Mouse (Mus musculus): Measurements from ENCODE around the gene Usp32.

Gene Usp32

GRCm38 (mm10) chr11:84985421-84985820 lies 154.5 kb downstream of the Usp32 start:
- in situ Hi-C loops (cut with MboI, MseI) = no loop called here

GRCm38 (mm10) chr11:84980697-84981096 lies 159.3 kb downstream of the Usp32 start:
- in situ Hi-C loops (cut with MboI, MseI) = loop anchor here (5.0 kb wide), 1 partner anchor 277 kb away; no protein-coding TSS in a partner anchor

- in situ Hi-C loops (cut with MboI, MseI) = no loop called here
Measured at GRCm38 (mm10) chr11:84979351-84979750, 160.6 kb downstream of the Usp32 start.

DNA sequence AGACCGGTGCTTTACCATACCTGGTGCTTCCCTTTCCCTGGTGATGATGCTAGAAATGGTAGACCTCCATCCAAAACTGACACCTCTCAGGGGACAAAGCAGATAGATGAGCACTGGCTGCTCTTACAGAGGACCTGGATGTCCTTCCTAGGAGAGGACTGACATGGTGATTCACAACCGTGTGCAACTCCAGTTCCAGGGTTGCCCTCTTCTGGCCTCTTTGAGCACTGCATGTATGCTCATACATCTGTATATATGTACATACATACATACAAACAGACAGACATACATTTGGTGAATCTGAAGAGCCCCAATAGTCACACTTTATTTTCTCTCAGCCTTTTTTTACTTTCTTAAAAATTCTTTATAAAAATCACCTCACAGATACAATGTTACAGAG lies 161.8 kb downstream of the Usp32 start:
- in situ Hi-C loops (cut with MboI, MseI) = no loop called here

GRCm38 (mm10) chr11:84977385-84977952 lies 162.5 kb downstream of the Usp32 start:
- in situ Hi-C loops (cut with MboI, MseI) = no loop called here

GRCm38 (mm10) chr11:84976706-84977105 lies 163.3 kb downstream of the Usp32 start:
- in situ Hi-C loops (cut with MboI, MseI) = no loop called here

DNA sequence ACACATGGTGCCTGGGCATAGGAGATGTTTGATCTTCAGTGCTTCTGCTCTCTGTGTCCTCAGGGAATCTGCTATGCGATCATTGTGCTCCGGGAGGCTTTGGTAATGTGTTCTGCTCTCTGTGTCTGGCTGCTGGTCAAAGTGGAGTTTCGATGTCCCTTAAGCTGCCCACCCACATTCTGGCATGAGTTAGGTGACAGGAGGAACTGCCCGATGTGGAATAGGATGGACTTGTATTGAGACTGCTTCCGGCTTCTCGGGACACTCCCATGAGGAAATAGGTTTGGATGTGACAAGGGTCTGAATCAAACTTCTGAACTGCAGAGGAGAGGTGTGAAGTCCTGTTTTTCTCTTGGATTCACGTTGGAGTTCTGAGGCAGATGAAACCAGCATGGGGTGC lies 165.4 kb downstream of the Usp32 start:
- in situ Hi-C loops (cut with MboI, MseI) = no loop called here

DNA sequence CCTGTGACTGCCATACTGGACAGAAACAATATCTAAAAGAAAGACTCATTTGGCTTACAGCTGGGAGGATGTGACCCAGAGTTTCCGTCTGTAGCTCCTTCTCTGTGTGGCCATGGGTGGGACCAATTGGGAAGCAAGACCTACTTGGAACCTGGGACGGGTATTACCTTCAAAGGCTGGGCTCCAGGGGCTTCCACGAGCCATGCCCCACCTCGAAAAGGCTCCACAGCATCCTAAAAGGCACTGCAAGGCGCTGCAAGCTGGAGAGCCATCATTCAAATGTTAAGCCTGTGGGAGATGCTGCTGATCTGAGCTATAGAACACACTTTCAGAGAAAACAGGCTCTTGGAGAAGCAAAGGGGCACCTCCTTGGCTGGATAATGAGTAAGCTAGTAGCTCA lies 166.3 kb downstream of the Usp32 start:
- in situ Hi-C loops (cut with MboI, MseI) = no loop called here

- in situ Hi-C loops (cut with MboI, MseI) = no loop called here
Measured at GRCm38 (mm10) chr11:84972067-84972466, 167.9 kb downstream of the Usp32 start.

DNA sequence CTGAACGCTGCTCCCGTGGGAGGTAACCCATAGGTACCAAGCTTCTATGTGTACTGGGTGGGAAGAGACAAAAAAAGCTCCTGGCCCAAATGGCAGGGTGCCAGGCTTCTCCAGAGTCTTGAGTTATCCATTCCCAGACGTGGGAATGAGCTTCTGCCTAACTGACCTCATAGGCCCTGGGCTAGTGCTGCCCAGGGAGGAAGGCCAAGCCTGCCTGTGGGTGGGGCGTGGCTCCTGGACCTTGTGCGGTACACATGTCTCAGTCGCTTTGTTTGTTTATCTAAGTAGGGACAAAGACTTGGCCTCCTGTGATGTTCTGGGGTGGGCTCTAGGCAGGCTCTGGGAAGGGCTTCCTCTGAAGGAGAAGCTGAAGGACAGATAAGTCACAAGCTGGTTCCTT lies 171.2 kb downstream of the Usp32 start:
- in situ Hi-C loops (cut with MboI, MseI) = no loop called here

- in situ Hi-C loops (cut with MboI, MseI) = no loop called here
Measured at GRCm38 (mm10) chr11:84968309-84968708, 171.7 kb downstream of the Usp32 start.

GRCm38 (mm10) chr11:84967113-84967512 lies 172.8 kb downstream of the Usp32 start:
- in situ Hi-C loops (cut with MboI, MseI) = no loop called here

DNA sequence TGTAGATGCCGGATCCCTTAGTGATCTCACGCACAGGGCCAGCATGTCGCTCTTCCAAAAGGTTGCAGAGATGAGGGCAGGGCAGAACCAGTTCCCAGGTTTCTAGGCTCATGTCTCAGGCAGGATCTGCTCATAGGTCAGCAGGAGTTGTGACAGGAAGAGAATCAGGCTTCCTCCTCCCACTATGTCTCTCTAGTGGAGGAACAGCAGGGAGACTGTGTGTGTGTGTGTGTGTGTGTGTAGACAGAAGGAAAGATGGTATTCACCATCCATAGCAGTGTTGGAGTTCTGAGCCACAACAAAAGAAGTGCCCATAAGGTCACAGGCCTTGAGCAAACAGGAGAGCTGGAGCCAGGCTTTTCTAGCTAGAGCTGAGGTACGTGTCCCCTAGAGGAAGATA lies 173.3 kb downstream of the Usp32 start:
- in situ Hi-C loops (cut with MboI, MseI) = no loop called here

- in situ Hi-C loops (cut with MboI, MseI) = no loop called here
Measured at GRCm38 (mm10) chr11:84963556-84963955, 176.4 kb downstream of the Usp32 start.

- in situ Hi-C loops (cut with MboI, MseI) = no loop called here
Measured at GRCm38 (mm10) chr11:84962536-84962935, 177.4 kb downstream of the Usp32 start.

DNA sequence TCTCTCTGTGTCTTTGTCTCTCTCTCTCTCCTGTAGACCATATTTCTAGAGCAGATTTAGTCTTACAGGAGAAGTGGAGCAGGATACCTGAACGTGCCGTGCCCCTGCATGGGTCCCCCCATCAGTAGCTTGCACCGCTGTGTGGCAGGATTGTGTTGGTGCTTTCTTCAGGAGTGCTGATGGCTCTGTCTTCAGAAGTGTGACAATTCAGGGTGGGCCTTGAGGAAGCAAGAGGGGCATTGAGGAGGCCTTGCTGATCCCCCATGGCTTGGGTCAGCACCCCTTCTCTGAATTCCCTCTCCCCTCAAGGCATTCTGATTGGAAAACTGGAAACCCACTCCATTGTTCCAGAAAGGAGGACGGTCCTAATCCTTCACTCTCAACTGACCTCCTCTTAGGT lies 178.4 kb downstream of the Usp32 start:
- in situ Hi-C loops (cut with MboI, MseI) = no loop called here

DNA sequence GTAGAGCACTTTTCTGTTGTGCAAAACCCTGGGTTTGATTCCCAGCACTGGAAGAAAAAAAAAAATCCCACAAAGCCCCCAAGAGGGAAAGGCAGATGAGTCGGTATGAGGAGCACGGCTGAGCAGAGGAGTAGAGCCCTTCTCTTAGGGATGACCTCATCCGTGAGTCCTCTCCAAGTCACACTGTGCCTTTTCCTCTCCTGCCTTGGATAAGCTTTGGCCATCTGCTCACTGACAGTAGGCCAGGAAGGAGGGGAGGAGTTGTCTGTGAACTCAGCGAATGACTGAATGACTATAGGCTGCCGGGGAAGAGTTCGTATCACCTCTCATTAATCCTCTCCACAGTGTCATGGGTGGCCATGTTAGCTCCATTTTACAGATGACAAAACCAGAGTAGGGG lies 179.2 kb downstream of the Usp32 start:
- in situ Hi-C loops (cut with MboI, MseI) = no loop called here

- in situ Hi-C loops (cut with MboI, MseI) = no loop called here
Measured at GRCm38 (mm10) chr11:84960291-84960690, 179.7 kb downstream of the Usp32 start.

DNA sequence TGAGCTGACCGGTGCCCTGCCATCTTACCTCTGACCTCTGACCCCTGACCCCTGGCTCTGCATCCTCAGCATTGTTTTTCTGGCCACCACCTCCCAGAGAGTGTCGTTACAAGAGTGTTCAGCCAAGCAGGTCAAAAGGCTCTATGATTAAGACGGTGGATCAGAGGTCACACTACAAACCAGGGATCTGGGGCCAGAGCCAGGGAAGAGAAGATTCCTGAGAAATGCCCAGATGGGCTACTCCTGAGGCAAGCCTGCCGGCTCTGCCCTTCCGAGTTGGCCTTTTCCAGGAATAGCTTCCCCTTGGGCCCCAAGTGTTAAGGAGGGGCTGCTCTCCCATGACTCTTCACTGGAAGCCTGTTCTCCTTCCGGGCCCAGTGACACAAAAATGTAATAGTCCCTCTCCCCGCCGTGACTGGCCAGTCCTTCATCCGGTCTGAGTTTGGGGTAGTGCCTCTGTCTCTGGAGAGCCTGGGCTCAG lies 180.2 kb downstream of the Usp32 start:
- in situ Hi-C loops (cut with MboI, MseI) = no loop called here

DNA sequence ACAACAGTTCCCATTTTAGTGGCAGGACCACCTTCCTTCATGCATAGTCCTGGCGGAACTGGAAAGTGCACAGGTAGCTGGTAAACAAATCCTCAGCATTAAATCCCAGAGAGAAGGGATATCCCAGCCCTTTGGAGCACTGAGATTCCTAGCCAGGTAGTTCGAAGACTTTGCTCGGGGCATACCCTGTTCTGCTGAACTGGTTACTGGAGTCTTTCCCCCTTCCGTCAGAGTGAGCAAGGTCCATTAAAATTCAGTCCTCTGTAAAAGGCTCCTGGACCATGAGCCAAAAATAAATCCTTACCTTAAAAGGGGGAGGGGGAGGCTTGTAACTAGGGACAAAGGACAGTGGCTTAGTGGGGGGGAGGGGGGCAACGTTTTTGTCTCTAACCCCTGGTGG lies 180.8 kb downstream of the Usp32 start:
- in situ Hi-C loops (cut with MboI, MseI) = no loop called here

DNA sequence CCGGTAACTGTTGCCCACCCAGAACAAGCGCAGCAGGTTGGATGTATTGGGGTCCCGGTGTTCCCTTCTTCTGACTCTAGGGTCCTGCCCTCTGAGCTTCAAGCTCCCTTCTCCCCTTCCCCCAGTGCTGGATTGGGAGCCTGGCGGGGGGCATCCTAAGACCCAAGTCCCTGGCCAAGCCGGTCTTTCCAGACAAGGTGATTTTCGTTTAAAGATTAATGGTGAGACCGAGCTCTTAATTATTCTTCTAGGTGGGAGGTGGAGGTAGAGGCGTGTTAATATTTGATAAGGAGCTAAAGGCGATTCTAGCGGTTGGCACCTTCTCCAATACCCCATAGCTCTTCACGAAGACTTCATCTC lies 181.7 kb downstream of the Usp32 start:
- in situ Hi-C loops (cut with MboI, MseI) = no loop called here

DNA sequence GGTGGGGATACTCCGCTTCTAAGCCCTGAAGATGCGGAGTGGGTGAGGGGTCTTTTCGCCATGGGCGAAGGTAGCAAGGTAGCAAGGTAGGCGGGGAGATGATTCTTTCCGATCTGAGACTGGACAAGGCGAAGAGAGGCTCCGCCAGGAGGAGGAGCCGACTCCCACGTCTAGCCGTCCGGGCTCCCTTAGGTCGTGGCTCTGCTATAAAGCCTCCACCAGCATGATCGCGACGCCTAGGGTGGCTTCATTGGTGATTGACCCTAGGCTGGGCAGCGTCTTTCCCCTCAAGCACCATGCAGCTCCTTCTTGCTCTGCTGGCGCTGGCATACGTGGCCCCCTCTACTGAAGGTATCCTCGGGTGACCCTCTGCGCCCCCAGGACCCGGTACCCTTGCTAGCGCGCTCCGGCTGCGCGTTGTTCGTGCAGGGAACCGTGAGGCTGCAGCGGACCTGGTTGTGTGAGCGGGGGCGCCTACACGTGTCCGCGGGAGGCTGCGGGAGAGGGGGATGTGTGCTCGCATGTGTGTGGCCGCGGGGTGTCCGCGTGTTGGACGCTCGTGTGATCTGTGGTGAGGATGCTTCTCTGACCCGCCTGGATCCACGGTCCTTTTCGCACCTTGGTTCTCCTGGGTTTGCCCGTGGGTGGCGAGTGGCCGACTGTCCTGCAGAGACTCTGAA lies 182.2 kb downstream of the Usp32 start, which contains the start of gene Car4:
Gene Car4 (plus strand): TSS at position 196 of the 680 bp plus-strand sequence.
- in situ Hi-C loops (cut with MboI, MseI) = no loop called here

DNA sequence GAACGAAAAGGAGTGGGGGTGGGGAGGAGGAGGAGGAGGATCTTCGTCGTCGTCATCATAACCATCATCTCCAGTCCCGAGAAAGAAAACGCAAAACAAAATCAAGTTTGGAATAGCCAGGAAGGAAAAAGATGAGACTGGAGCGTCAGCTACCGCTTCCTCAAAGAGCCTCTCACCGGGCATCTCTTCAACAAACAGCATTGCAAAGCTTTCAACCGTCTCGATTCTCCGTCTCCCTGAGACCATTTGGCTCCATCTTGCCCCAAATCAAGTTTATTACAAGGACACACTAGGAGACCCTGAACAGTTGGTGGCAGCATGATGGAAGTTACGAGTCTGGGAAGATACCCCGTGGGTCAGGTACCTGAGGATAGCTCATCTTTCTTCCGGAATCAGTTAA lies 182.8 kb downstream of the Usp32 start:
- in situ Hi-C loops (cut with MboI, MseI) = no loop called here

DNA sequence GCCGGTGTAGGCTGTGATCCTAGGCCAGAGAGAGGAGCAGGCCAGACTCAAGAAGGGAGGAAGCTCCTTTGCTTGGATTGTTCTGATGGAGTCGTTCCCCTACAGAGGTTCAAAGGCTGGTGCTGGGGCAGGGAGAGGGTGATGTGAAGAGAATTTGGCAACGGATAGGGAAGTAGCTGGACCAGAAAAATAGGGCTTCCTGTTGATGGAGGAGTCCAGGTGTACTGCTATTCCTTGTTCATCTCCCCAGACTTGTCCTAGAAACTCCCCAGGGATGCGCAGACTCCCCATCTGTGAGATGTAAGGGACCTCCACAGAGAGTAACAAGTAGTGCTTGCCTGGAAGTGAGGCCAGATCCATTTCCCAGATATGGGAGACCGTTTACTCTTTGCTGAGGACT lies 183.6 kb downstream of the Usp32 start:
- in situ Hi-C loops (cut with MboI, MseI) = no loop called here

Measured in T-helper 1 cell (primary cell).